Mouse (Mus musculus): Measurements from ENCODE around the gene Cinp. TPM values are rescaled to one million over a fixed set of nuclear protein-coding genes. Genes with fewer than 3 reads are reported as not detected.

Gene Cinp
- polyA plus RNA-seq, 1 experiment from 2014 or later, result 72.6 TPM

GRCm38 (mm10) chr12:110857196-110857595 is 31.7 kb downstream of the Cinp start:
- no peak overlapping the region for H3K4me2 ChIP-seq (replicated peaks)
- no peak overlapping the region for H3K27ac ChIP-seq (replicated peaks)
- no peak overlapping the region for H3K9ac ChIP-seq (replicated peaks)
- H3K4me1 ChIP-seq, result peaks cover 4% of the 10 kb centered on the region; the same call in 1 of the 2 replicates
- WGBS, result 92% methylated on average over 7 of the region's 7 CpGs
- H3K4me3 ChIP-seq, result no peak overlapping the region
- peaks cover 14% of the 10 kb centered on the region for H3K36me3 ChIP-seq
- H3K9me3 ChIP-seq, result no peaks in the 10 kb centered on the region
- no peaks in the 10 kb centered on the region for H3K27me3 ChIP-seq
- ATAC-seq (ENCODE audit: low FRiP score, low read depth), result no peak

DNA sequence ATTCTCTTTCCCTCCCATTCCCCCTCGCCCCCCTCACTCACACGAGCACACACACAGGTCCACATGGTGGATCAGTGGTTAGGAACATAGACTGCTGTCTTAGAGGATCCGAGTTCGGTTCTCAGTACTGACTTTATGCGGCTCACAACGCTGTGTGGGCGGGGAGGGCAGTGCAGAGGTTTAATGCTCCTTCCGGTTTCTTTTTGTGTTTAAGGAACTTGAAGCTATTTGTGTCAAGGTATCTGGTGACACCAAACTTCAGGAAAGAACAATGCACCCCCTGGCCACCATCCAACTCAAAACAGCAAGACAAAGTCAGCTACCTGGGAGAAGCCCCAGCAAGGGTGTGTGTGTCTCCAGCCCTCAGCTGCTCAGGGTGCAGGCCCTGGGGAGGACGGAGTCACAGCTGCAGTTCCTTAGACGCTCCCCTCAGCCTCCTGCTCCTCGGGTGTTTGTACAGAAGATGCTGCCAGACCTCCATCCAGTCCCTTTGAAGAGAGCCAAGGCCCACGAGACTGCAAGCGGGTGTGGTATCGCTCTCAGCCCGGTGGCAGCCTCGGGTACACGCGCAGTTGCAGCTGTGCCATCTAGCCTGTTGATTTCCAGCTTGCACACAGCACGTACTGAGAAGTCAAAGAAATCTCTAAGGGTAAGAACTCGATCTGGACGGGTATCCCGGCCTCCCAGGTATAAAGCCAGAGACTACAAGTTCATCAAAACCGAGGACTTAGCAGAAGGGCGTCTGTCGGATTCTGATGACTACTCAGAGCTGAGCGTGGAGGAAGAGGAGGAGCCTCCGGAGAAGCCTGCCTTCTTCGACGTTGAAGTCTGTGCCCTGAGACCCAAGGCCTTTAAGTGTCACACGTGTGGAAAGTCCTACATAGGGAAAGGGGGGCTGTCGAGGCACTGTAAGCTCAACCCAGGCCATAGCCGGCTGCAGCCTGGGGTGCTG is 33.9 kb downstream of the Cinp start:
- Histone ChIP-seq H3K9me3 (no peaks in the 10 kb centered on the region), H3K36me3 (peaks cover 14% of the 10 kb centered on the region), H3K27ac (replicated peaks) (no peak overlapping the region), H3K27me3 (no peaks in the 10 kb centered on the region), H3K4me3 (no peak overlapping the region), H3K4me1 (peaks cover 10% of the 10 kb centered on the region), H3K4me2 (replicated peaks) (no peak overlapping the region), H3K9ac (replicated peaks) (no peak overlapping the region)
- WGBS, result 88% methylated on average over 32 of the region's 32 CpGs
- no peak for ATAC-seq (ENCODE audit: low FRiP score, low read depth)

- Histone ChIP-seq H3K36me3 (peaks cover 14% of the 10 kb centered on the region), H3K4me2 (replicated peaks) (no peak overlapping the region), H3K9ac (replicated peaks) (no peak overlapping the region), H3K27me3 (peaks cover 15% of the 10 kb centered on the region), H3K27ac (replicated peaks) (no peak overlapping the region), H3K4me3 (no peak overlapping the region), H3K4me1 (peaks cover 10% of the 10 kb centered on the region), H3K9me3 (no peaks in the 10 kb centered on the region)
- ATAC-seq (ENCODE audit: low FRiP score, low read depth), result no peak
- 83% methylated on average over 1 of the region's 1 CpGs for WGBS
Observed at GRCm38 (mm10) chr12:110851923-110852322, 37.0 kb downstream of the Cinp start.

- Histone ChIP-seq H3K4me2 (replicated peaks) (peak overlapping the region; percentile 78; the same call in 1 of the 2 replicates), H3K27me3 (peaks cover 20% of the 10 kb centered on the region), H3K4me3 (no peak overlapping the region)
Observed at GRCm38 (mm10) chr12:110851414-110851813, 37.5 kb downstream of the Cinp start.

DNA sequence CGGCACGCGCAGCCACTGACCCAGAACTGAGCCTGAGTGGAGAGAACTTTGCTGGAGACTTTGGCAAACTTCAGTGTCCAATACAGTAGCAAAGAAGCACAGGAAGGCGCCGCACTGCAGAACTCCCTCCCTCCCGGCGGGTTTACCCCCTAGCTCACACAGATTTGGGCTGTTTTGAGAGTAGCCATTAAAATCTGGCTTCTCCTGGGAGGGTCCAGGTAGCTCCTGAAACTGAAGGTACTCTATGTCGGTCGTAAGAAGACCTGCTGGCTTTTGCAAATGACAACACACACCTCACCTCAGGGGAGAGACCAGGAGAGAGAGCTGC is 38.1 kb downstream of the Cinp start:
- Histone ChIP-seq H3K9me3 (no peaks in the 10 kb centered on the region), H3K27me3 (peaks cover 25% of the 10 kb centered on the region), H3K4me3 (peak overlapping the region; percentile 97), H3K27ac (replicated peaks) (no peak overlapping the region), H3K36me3 (peaks cover 9% of the 10 kb centered on the region), H3K4me1 (peaks cover 12% of the 10 kb centered on the region), H3K9ac (replicated peaks) (peak overlapping the region; percentile 93), H3K4me2 (replicated peaks) (peak overlapping the region; percentile 78)
- ATAC-seq (ENCODE audit: low FRiP score, low read depth), result no peak
- 16% methylated on average over 9 of the region's 9 CpGs for WGBS

More at GRCm38 (mm10) chr12:110851414-110851813, 37.5 kb downstream of the Cinp start:
- WGBS, result 84% methylated on average over 12 of the region's 12 CpGs
- Histone ChIP-seq H3K4me1 (peaks cover 10% of the 10 kb centered on the region), H3K27ac (replicated peaks) (no peak overlapping the region), H3K9ac (replicated peaks) (peak overlapping the region; percentile 93), H3K36me3 (peaks cover 14% of the 10 kb centered on the region), H3K9me3 (no peaks in the 10 kb centered on the region)
- ATAC-seq (ENCODE audit: low FRiP score, low read depth), result no peak

- under 1% methylated on average over 87 of the region's 89 CpGs for WGBS
- Histone ChIP-seq H3K36me3 (0 out of 2 replicates have a peak, but pooled peaks cover 3% of the 10 kb centered on the region), H3K4me1 (peaks cover 18% of the 10 kb centered on the region), H3K4me3 (peak within 1 kb of the TSS; percentile 97), H3K27me3 (peaks cover 30% of the 10 kb centered on the region), H3K9ac (replicated peaks) (peak within 1 kb of the TSS; percentile 93), H3K4me2 (replicated peaks) (peak within 1 kb of the TSS; percentile 78), H3K27ac (replicated peaks) (peak within 1 kb of the TSS; percentile 42), H3K9me3 (no peaks in the 10 kb centered on the region)
- ATAC-seq (ENCODE audit: low FRiP score, low read depth), result peak; percentile 82
Observed at GRCm38 (mm10) chr12:110850010-110850928, 38.7 kb downstream of the Cinp start, which contains the start of gene Zfp839. Gene Zfp839 (plus strand): TSS chr12:110850253.

DNA sequence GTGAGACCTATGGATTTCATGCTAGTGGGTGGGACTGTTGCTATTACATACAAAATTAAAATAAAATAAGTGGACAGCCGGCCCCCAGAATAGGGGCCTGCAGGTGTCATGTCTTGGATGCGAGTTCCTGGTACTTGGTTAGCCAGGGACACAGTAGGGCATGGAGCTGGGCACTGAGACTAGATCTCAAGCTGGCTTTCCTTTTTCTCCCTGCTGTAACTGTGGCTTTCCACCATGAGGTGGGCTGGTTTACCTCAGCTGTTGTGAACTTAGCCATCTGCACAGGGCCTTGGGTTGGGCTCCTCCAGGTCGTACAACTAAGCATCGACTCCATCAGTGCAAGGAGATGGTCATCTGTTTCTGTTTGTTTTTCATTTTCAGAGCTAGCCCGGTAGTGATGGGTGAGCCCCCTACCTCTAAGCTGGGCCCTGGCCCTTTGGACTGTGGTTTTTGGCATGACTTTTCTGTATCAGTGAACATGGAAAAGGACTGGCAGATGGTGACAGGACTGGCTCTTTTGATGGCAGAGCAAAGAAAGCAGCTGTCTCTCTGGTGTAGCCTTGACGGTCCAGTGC is 42.7 kb downstream of the Cinp start:
- H3K9me3 ChIP-seq, result no peaks in the 10 kb centered on the region
- no peak for ATAC-seq (ENCODE audit: low FRiP score, low read depth)
- peaks cover 58% of the 10 kb centered on the region for H3K27me3 ChIP-seq
- H3K4me2 ChIP-seq (replicated peaks), result peak overlapping the region; percentile 57
- peak overlapping the region; percentile 32 for H3K9ac ChIP-seq (replicated peaks)
- WGBS, result 72% methylated on average over 6 of the region's 6 CpGs
- no peaks in the 10 kb centered on the region for H3K36me3 ChIP-seq
- no peak overlapping the region for H3K27ac ChIP-seq (replicated peaks)
- no peak overlapping the region for H3K4me3 ChIP-seq
- H3K4me1 ChIP-seq, result peaks cover 32% of the 10 kb centered on the region

GRCm38 (mm10) chr12:110845131-110845880 is 43.6 kb downstream of the Cinp start:
- ATAC-seq (ENCODE audit: low FRiP score, low read depth), result peak; percentile 75
- H3K4me3 ChIP-seq, result peak overlapping the region; percentile 50
- no peak overlapping the region for H3K27ac ChIP-seq (replicated peaks)
- no peaks in the 10 kb centered on the region for H3K9me3 ChIP-seq
- H3K4me2 ChIP-seq (replicated peaks), result peak overlapping the region; percentile 57
- peaks cover 58% of the 10 kb centered on the region for H3K27me3 ChIP-seq
- H3K36me3 ChIP-seq, result no peaks in the 10 kb centered on the region
- peak overlapping the region; percentile 39 for H3K9ac ChIP-seq (replicated peaks)
- H3K4me1 ChIP-seq, result peaks cover 24% of the 10 kb centered on the region
- WGBS, result under 1% methylated on average over 36 of the region's 36 CpGs

DNA sequence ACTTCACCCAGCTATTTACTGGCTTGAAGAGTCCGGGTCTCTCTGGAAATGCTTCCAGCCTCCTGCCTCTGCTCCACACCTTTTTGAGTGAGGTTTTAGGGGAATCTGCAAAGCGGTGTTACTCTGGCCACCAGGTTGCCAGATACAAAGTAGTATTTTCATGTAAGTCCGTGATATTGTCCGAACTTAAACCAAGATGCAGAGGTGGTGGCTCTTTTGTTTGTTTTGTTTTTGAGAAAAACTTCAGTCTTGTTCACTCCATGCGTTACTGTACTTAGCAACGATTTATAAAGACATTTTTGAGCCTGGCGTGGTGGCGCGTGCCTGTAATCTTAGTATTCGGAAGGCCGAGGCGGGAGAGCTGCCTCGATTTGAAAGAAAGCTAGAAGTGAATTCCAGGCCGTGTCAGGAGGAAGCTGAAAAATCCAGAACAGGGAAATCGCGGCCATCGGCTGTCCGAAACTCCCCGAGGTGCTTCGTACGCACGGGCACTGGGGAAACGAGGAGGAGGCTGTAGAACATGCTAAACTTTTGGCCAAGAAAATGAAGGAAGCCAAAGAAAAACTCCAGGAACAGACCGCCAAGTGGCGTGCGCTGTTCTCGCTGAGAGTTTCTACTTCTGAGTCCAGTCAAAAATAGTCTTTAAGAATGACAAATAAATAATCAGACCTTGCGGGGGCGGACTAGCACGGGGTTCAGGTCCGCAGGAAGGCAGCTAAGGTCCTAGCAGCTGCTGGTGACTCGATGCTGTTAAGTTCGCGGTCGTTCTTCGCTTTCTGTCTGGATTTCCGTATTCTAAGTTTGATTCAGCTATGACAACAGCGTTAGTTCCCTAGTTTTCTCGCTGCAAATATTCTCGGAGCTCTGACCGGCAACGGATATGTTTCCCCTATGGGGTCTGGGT is 44.5 kb downstream of the Cinp start:
- 2% methylated on average over 42 of the region's 42 CpGs for WGBS
- H3K4me1 ChIP-seq, result peaks cover 32% of the 10 kb centered on the region
- peak overlapping the region; percentile 50 for H3K4me3 ChIP-seq
- peaks cover 58% of the 10 kb centered on the region for H3K27me3 ChIP-seq
- peak overlapping the region; percentile 39 for H3K9ac ChIP-seq (replicated peaks)
- no peak for ATAC-seq (ENCODE audit: low FRiP score, low read depth)
- peak overlapping the region; percentile 57 for H3K4me2 ChIP-seq (replicated peaks)
- no peaks in the 10 kb centered on the region for H3K36me3 ChIP-seq
- H3K27ac ChIP-seq (replicated peaks), result no peak overlapping the region
- no peaks in the 10 kb centered on the region for H3K9me3 ChIP-seq

GRCm38 (mm10) chr12:110843194-110844048 is 45.5 kb downstream of the Cinp start:
- Histone ChIP-seq H3K4me3 (peak overlapping the region; percentile 50), H3K9ac (replicated peaks) (peak overlapping the region; percentile 43; the same call in 1 of the 2 replicates), H3K27ac (replicated peaks) (no peak overlapping the region), H3K4me1 (peaks cover 35% of the 10 kb centered on the region), H3K36me3 (no peaks in the 10 kb centered on the region), H3K27me3 (peaks cover 56% of the 10 kb centered on the region), H3K9me3 (no peaks in the 10 kb centered on the region), H3K4me2 (replicated peaks) (peak overlapping the region; percentile 57)
- no peak for ATAC-seq (ENCODE audit: low FRiP score, low read depth)
- 21% methylated on average over 32 of the region's 32 CpGs for WGBS

Measured in midbrain, embryonic 12.5 days (tissue).